Comparison of ENCODE assay signal across 10 mouse cellular contexts in genomic region chr11:118348419-118348818, GRCm38 (mm10). TPM values are rescaled to one million over a fixed set of nuclear protein-coding genes. Genes with fewer than 3 reads are reported as not detected.
A peak's percentile ranks its signal among the peaks of the same experiment; 100 is the strongest.
DNase-seq lines count a peak whose midpoint lies in the region; ATAC-seq and TF ChIP-seq lines count a peak whose summit lies in the region.
"Had no signal": no experiment of that assay in that cellular context is flagged by ENCODE, and none has a peak within 500 bp of the region (broad histone marks: within the 10 kb centered on the region; RNA-seq: fewer than 3 reads in every experiment).

No protein-coding gene starts in this region.

- peak overlapping the region; percentile 46; the same call in 1 of the 2 replicates for H3K9ac ChIP-seq in heart, embryonic 16.5 days (ENCODE audit: low read length)
- H3K9ac ChIP-seq in embryonic facial prominence, embryonic 14.5 days (ENCODE audit: low read depth, low read length), result no peak overlapping the region

- H3K27ac ChIP-seq in heart, embryonic 16.5 days (ENCODE audit: low read length), result peak overlapping the region; percentile 63
- peak overlapping the region; percentile 39 for H3K27ac ChIP-seq in embryonic facial prominence, embryonic 14.5 days (replicated peaks; ENCODE audit: low read depth, low read length)

- H3K79me2 ChIP-seq in myocyte (ENCODE audit: control insufficient read depth, insufficient read depth), result peaks cover 95% of the 10 kb centered on the region

- no peak for TF ChIP-seq POLR2A in myocyte (IDR thresholded peaks at IDR 0.05; ENCODE audit: insufficient read length, low read depth)

- H3K4me1 ChIP-seq in heart, embryonic 16.5 days (ENCODE audit: control insufficient read depth, insufficient read depth, low read length), result peaks cover 41% of the 10 kb centered on the region
- H3K4me1 ChIP-seq in embryonic facial prominence, embryonic 14.5 days (ENCODE audit: control insufficient read depth, insufficient read depth, low read length), result peaks cover 46% of the 10 kb centered on the region

- no peak for DNase-seq in heart, adult 18-20 months
- DNase-seq in CD4-positive helper T cell, adult 2 months (ENCODE audit: low read depth, low spot score), result peak; percentile 51
- no peak for DNase-seq in embryonic facial prominence, embryonic 14.5 days (ENCODE audit: low spot score)
- DNase-seq in yolk sac, embryonic 10.5 days (ENCODE audit: low spot score), result no peak
- no peak for DNase-seq in urinary bladder, postnatal 25 days (ENCODE audit: low spot score)
- DNase-seq in cerebellum, adult 9-11 months, result no peak
- DNase-seq: cerebellum, adult 2 months; midbrain, embryonic 14.5 days had no signal

- no peak overlapping the region for H3ac ChIP-seq in myocyte (ENCODE audit: control insufficient read depth, insufficient read length)

- no peaks in the 10 kb centered on the region for H3K27me3 ChIP-seq in heart, embryonic 16.5 days (ENCODE audit: control insufficient read depth, insufficient read depth, low read length)
- no peaks in the 10 kb centered on the region for H3K27me3 ChIP-seq in embryonic facial prominence, embryonic 14.5 days (replicated peaks; ENCODE audit: control insufficient read depth, insufficient read depth, low read length)
- H3K27me3 ChIP-seq in myocyte (ENCODE audit: control insufficient read depth, insufficient read depth, insufficient read length), result no peaks in the 10 kb centered on the region

- H3K36me3 ChIP-seq in heart, embryonic 16.5 days (ENCODE audit: control insufficient read depth, insufficient read depth), result 0 out of 2 replicates have a peak, but pooled peaks cover 2% of the 10 kb centered on the region
- peaks cover 13% of the 10 kb centered on the region; the same call in 1 of the 2 replicates for H3K36me3 ChIP-seq in embryonic facial prominence, embryonic 14.5 days (ENCODE audit: control insufficient read depth, insufficient read depth, low read length)
- peaks cover 4% of the 10 kb centered on the region for H3K36me3 ChIP-seq in myocyte (ENCODE audit: control insufficient read depth, insufficient read depth)

- H3K4me3 ChIP-seq in heart, embryonic 16.5 days (ENCODE audit: low read length), result no peak overlapping the region
- no peak overlapping the region for H3K4me3 ChIP-seq in embryonic facial prominence, embryonic 14.5 days (ENCODE audit: low read depth, low read length)
- H3K4me3 ChIP-seq in myocyte, result no peak overlapping the region

- peak overlapping the region; percentile 13; the same call in 1 of the 2 replicates for H3K4me2 ChIP-seq in heart, embryonic 16.5 days (ENCODE audit: low read depth, low read length)
- H3K4me2 ChIP-seq in embryonic facial prominence, embryonic 14.5 days (ENCODE audit: low read depth, low read length), result no peak overlapping the region
- peak overlapping the region; percentile 74 for H3K4me2 ChIP-seq in myocyte (ENCODE audit: low read depth)

- no peaks in the 10 kb centered on the region for H3K9me3 ChIP-seq in heart, embryonic 16.5 days (replicated peaks; ENCODE audit: control insufficient read depth, low read length)
- no peaks in the 10 kb centered on the region for H3K9me3 ChIP-seq in embryonic facial prominence, embryonic 14.5 days (ENCODE audit: control insufficient read depth, low read length)

- no peak for ATAC-seq in heart, embryonic 16.5 days (replicated peaks; ENCODE audit: extremely low read depth, insufficient read depth, low FRiP score)
- ATAC-seq in embryonic facial prominence, embryonic 14.5 days (ENCODE audit: low read depth), result no peak

- WGBS in heart, embryonic 16.5 days, result 48% methylated on average over 3 of the region's 3 CpGs
- WGBS in embryonic facial prominence, embryonic 14.5 days, result 53% methylated on average over 3 of the region's 3 CpGs

TF ChIP-seq in myocyte, 11 proteins besides CTCF, POLR2A, EP300 and RAD21:
- TF ChIP-seq E2F4 (IDR thresholded peaks at IDR 0.05; ENCODE audit: insufficient read depth) (no peak), USF1 (IDR thresholded peaks at IDR 0.05; ENCODE audit: low read depth) (no peak), TCF3 (IDR thresholded peaks at IDR 0.05; ENCODE audit: insufficient read length, low read depth) (no peak), CEBPB (IDR thresholded peaks at IDR 0.05; ENCODE audit: insufficient read depth, poor library complexity, severe bottlenecking) (no peak), TCF12 (IDR thresholded peaks at IDR 0.05; ENCODE audit: insufficient read depth, poor library complexity, severe bottlenecking) (no peak), MYOG (IDR thresholded peaks at IDR 0.05; ENCODE audit: control insufficient read depth in 1 of 3, insufficient read depth in 1 of 3, insufficient read length in 2 of 3, low read depth in 2 of 3) (no peak), POLR2AphosphoS2 (IDR thresholded peaks at IDR 0.05; ENCODE audit: insufficient read length, low read depth) (no peak), REST (IDR thresholded peaks at IDR 0.05; ENCODE audit: insufficient read depth, insufficient read length) (no peak), MYOD1 (IDR thresholded peaks at IDR 0.05; ENCODE audit: control insufficient read depth in 1 of 3, insufficient read length in 2 of 3, low read depth in 2 of 3) (no peak), SRF (IDR thresholded peaks at IDR 0.05; ENCODE audit: control insufficient read depth, insufficient read length, low read depth) (no peak), MAX (IDR thresholded peaks at IDR 0.05; ENCODE audit: low read depth) (no peak)

RNA-seq across cellular contexts. Expression of gene Cep295nl, which starts 6.1 kb away (rescaled TPM):
- 0.28 and 0.36 TPM in 2 replicates for polyA plus RNA-seq in heart, embryonic 16.5 days (2015; fragmentation: Nextera tagmentation; extraction: Ambion mirVana)
- under 1 TPM; 0.39 to 0.42 TPM for total RNA-seq in heart, adult 18-20 months (2021)
- 0.63 and 1.2 TPM in 2 replicates for polyA plus RNA-seq in embryonic facial prominence, embryonic 14.5 days (2014; fragmentation: Nextera tagmentation; extraction: Ambion mirVana)
- polyA plus RNA-seq in myocyte (2012; fragmentation: generic; extraction: Trizol), result 0.60 TPM

RNA-seq across cellular contexts. Expression of gene Timp2, which starts 7.1 kb away (rescaled TPM):
- polyA plus RNA-seq in heart, embryonic 16.5 days (2015; fragmentation: Nextera tagmentation; extraction: Ambion mirVana), result 70.6 and 74.5 TPM in 2 replicates
- 100 to 1,000 TPM in 1 of 2 experiments, 10 to 100 TPM in 1; 75.0 to 102 TPM for total RNA-seq in heart, adult 18-20 months (2021)
- polyA plus RNA-seq in embryonic facial prominence, embryonic 14.5 days (2014; fragmentation: Nextera tagmentation; extraction: Ambion mirVana), result 182 and 196 TPM in 2 replicates
- 321 TPM for polyA plus RNA-seq in myocyte (2012; fragmentation: generic; extraction: Trizol)

RNA-seq across cellular contexts. Expression of gene Lgals3bp, which starts 53.5 kb away (rescaled TPM):
- 16.8 and 27.5 TPM in 2 replicates for polyA plus RNA-seq in heart, embryonic 16.5 days (2015; fragmentation: Nextera tagmentation; extraction: Ambion mirVana)
- 10 to 100 TPM; 19.6 to 34.9 TPM for total RNA-seq in heart, adult 18-20 months (2021)
- 11.8 and 14.2 TPM in 2 replicates for polyA plus RNA-seq in embryonic facial prominence, embryonic 14.5 days (2014; fragmentation: Nextera tagmentation; extraction: Ambion mirVana)
- 16.4 TPM for polyA plus RNA-seq in myocyte (2012; fragmentation: generic; extraction: Trizol)

RNA-seq across cellular contexts. Expression of gene Usp36, which starts 58.4 kb away (rescaled TPM):
- 13.5 and 14.2 TPM in 2 replicates for polyA plus RNA-seq in heart, embryonic 16.5 days (2015; fragmentation: Nextera tagmentation; extraction: Ambion mirVana)
- 10 to 100 TPM; 12.3 to 12.4 TPM for total RNA-seq in heart, adult 18-20 months (2021)
- 15.9 and 16.1 TPM in 2 replicates for polyA plus RNA-seq in embryonic facial prominence, embryonic 14.5 days (2014; fragmentation: Nextera tagmentation; extraction: Ambion mirVana)
- polyA plus RNA-seq in myocyte (2012; fragmentation: generic; extraction: Trizol), result 19.5 TPM
